9 mouse cellular contexts compared by ENCODE assay signal in genomic region chr9:62521541-62521940, GRCm38 (mm10). TPM values are rescaled to one million over a fixed set of nuclear protein-coding genes. Genes with fewer than 3 reads are reported as not detected.
DNase-seq lines count a peak whose midpoint lies in the region; ATAC-seq and TF ChIP-seq lines count a peak whose summit lies in the region.
"Had no signal": no experiment of that assay in that cellular context is flagged by ENCODE, and none has a peak within 500 bp of the region (broad histone marks: within the 10 kb centered on the region; RNA-seq: fewer than 3 reads in every experiment).

No protein-coding gene starts in this region.

- DNase-seq in gastrocnemius, adult 2 months: peak; percentile 78
- DNase-seq in gastrocnemius, postnatal 4 days (ENCODE audit: low spot score in 2 of 2): no peak
- peak; percentile 83 for DNase-seq in midbrain, embryonic 11.5 days (ENCODE audit: low spot score, missing footprints)
- DNase-seq in embryo, embryonic 10 days (ENCODE audit: low spot score): no peak
- DNase-seq in cerebellum, adult 8-10 months: no peak
- DNase-seq in testis, postnatal 14 days (ENCODE audit: low spot score): no peak

- H3K36me3 ChIP-seq in forebrain, embryonic 15.5 days: no peaks in the 10 kb centered on the region
- H3K36me3 ChIP-seq in hindbrain, embryonic 16.5 days (ENCODE audit: control insufficient read depth, insufficient read depth, low read length): no peaks in the 10 kb centered on the region
- H3K36me3 ChIP-seq in midbrain, embryonic 11.5 days (ENCODE audit: control insufficient read depth, insufficient read depth, low read length): no peaks in the 10 kb centered on the region
- H3K36me3 ChIP-seq: embryonic facial prominence, embryonic 15.5 days had no signal

- peaks cover 93% of the 10 kb centered on the region for H3K4me1 ChIP-seq in forebrain, embryonic 15.5 days
- H3K4me1 ChIP-seq in hindbrain, embryonic 16.5 days (ENCODE audit: control insufficient read depth, insufficient read depth, low read depth, low read length): peaks cover 82% of the 10 kb centered on the region
- peaks cover 46% of the 10 kb centered on the region for H3K4me1 ChIP-seq in midbrain, embryonic 11.5 days (ENCODE audit: control insufficient read depth, insufficient read depth, low read length)

- no peak overlapping the region for H3K4me2 ChIP-seq in forebrain, embryonic 15.5 days (replicated peaks)
- no peak overlapping the region for H3K4me2 ChIP-seq in hindbrain, embryonic 16.5 days (ENCODE audit: low read length)
- no peak overlapping the region for H3K4me2 ChIP-seq in midbrain, embryonic 11.5 days
- H3K4me2 ChIP-seq: embryonic facial prominence, embryonic 15.5 days had no signal

- no peak for ATAC-seq in forebrain, embryonic 15.5 days (replicated peaks)
- ATAC-seq in hindbrain, embryonic 16.5 days: no peak
- no peak for ATAC-seq in midbrain, embryonic 11.5 days (ENCODE audit: low FRiP score)

- intact Hi-C loops in gastrocnemius, adult 2 months (cut with DNase I): no loop called here

- H3K9me3 ChIP-seq in forebrain, embryonic 15.5 days: no peaks in the 10 kb centered on the region
- H3K9me3 ChIP-seq in hindbrain, embryonic 16.5 days (ENCODE audit: control insufficient read depth, low read length): no peaks in the 10 kb centered on the region
- H3K9me3 ChIP-seq in midbrain, embryonic 11.5 days (ENCODE audit: control insufficient read depth, low read length): no peaks in the 10 kb centered on the region
- H3K9me3 ChIP-seq: embryonic facial prominence, embryonic 15.5 days had no signal

- no peaks in the 10 kb centered on the region for H3K27me3 ChIP-seq in forebrain, embryonic 15.5 days
- H3K27me3 ChIP-seq in hindbrain, embryonic 16.5 days (replicated peaks; ENCODE audit: control insufficient read depth, insufficient read depth, low read length): no peaks in the 10 kb centered on the region
- H3K27me3 ChIP-seq in midbrain, embryonic 11.5 days (ENCODE audit: control insufficient read depth, insufficient read depth, low read length): no peaks in the 10 kb centered on the region
- H3K27me3 ChIP-seq: embryonic facial prominence, embryonic 15.5 days had no signal

- TF ChIP-seq CTCF in gastrocnemius, adult 2 months (IDR thresholded peaks at IDR 0.05): no peak

- no peak overlapping the region for H3K9ac ChIP-seq in forebrain, embryonic 15.5 days (replicated peaks)
- peak overlapping the region; percentile 18; the same call in 1 of the 2 replicates for H3K9ac ChIP-seq in hindbrain, embryonic 16.5 days (ENCODE audit: low read depth, low read length)
- H3K9ac ChIP-seq in midbrain, embryonic 11.5 days (ENCODE audit: low read length): peak overlapping the region; percentile 17; the same call in 1 of the 2 replicates
- H3K9ac ChIP-seq: embryonic facial prominence, embryonic 15.5 days had no signal

- H3K27ac ChIP-seq in gastrocnemius, adult 2 months: peak overlapping the region; percentile 87
- H3K27ac ChIP-seq in forebrain, embryonic 15.5 days (replicated peaks): peak overlapping the region; percentile 38; the same call in 1 of the 2 replicates
- H3K27ac ChIP-seq in hindbrain, embryonic 16.5 days (ENCODE audit: low read depth, low read length): peak overlapping the region; percentile 71
- H3K27ac ChIP-seq in midbrain, embryonic 11.5 days (ENCODE audit: low read depth, low read length): no peak overlapping the region

- peak overlapping the region; percentile 58 for H3K4me3 ChIP-seq in gastrocnemius, adult 2 months
- no peak overlapping the region for H3K4me3 ChIP-seq in forebrain, embryonic 15.5 days
- no peak overlapping the region for H3K4me3 ChIP-seq in hindbrain, embryonic 16.5 days (ENCODE audit: low read length)
- no peak overlapping the region for H3K4me3 ChIP-seq in midbrain, embryonic 11.5 days (ENCODE audit: low read depth, low read length)
- H3K4me3 ChIP-seq: embryonic facial prominence, embryonic 15.5 days had no signal

- 51% methylated on average over 9 of the region's 9 CpGs for WGBS in forebrain, embryonic 15.5 days
- whole genome bisulfite sequencing in hindbrain, embryonic 16.5 days: 37% methylated on average over 9 of the region's 9 CpGs
- WGBS in midbrain, embryonic 11.5 days: 39% methylated on average over 9 of the region's 9 CpGs

RNA-seq across cellular contexts. Expression of gene Coro2b, which starts 15.3 kb away (rescaled TPM):
- 1 to 10 TPM; 6.7 to 8.7 TPM for total RNA-seq in gastrocnemius, adult 2 months (2021)
- 10 to 100 TPM; 19.2 to 19.7 TPM for total RNA-seq in gastrocnemius, postnatal 4 days (2021)
- polyA plus RNA-seq in forebrain, embryonic 15.5 days (2015; fragmentation: Nextera tagmentation; extraction: Ambion mirVana): 41.0 and 48.8 TPM in 2 replicates
- 37.5 and 46.2 TPM in 2 replicates for polyA plus RNA-seq in hindbrain, embryonic 16.5 days (2015; fragmentation: Nextera tagmentation; extraction: Ambion mirVana)
- polyA plus RNA-seq in midbrain, embryonic 11.5 days (2014; fragmentation: Nextera tagmentation; extraction: Ambion mirVana): 15.3 and 15.7 TPM in 2 replicates

Comparison
In these comparisons a context has a peak if more than half of its experiments do, and no peak if none do; other contexts are left out.
1. DNase-seq: peak in gastrocnemius, adult 2 months (single experiment) and midbrain, embryonic 11.5 days (single experiment); none in gastrocnemius, postnatal 4 days (0 of 2), embryo, embryonic 10 days (single experiment), cerebellum, adult 8-10 months (single experiment) and testis, postnatal 14 days (single experiment).